Mouse (Mus musculus) mouse embryonic stem cell (cell line): ENCODE data around the gene Strc.

Source experiments
- in situ Hi-C, 2 experiments: fragments of 300-500 bp; cut with MboI; formaldehyde crosslinking; loops; 1 replicate in 1 of 2; 3 replicates in 1 of 2; pipeline ENCODE4 v1.14.3; 2019 to 2020; ENCODE audit warnings: low sequenced_read_pairs in 2 of 2, low pct_unique_long_range_greater_than_20kb in 1 of 2, mixed read lengths in 1 of 2; ENCODE audit not compliant: unreplicated experiment in 1 of 2

Strc gene

DNA sequence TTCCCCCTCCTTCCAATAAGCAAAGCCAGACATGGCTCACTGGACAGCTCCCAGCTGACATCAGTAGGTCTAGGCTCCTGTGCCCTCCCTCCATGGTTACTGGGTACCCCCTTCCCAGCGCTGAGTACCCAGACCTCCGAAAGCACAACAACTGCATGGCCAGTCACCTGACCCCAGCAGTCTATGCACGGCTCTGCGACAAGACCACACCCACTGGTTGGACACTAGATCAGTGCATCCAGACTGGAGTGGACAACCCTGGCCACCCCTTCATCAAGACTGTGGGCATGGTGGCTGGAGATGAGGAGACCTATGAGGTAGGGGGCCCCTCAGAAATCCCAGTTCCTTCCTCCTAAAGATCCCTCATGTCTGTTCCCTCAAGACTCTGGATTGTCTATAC, 27.5 kb downstream of the Strc start:
- in situ Hi-C loops = no loop called here

GRCm38 (mm10) chr2:121358381-121358780, 28.6 kb downstream of the Strc start:
- in situ Hi-C loops = no loop called here

DNA sequence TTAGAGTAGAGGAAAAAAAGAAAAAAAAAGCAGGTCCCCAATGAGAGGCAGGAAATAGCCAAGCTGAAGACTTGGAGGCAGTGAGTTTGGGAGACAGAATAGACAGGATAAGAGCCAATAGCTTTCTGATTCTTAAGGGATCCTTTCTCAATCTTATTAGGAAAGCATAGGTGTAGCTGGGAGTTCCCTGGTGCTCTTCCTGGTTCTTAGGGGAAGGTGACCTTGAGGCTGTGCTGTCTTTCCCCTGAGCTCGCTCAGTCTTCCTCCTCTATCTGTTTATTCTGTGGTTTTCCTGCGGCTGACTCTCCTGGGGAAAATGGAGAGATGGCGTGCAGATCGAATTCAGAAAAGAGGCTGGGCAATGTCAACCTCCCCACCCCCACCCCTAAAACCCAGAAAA, 29.0 kb downstream of the Strc start:
- in situ Hi-C loops = no loop called here

DNA sequence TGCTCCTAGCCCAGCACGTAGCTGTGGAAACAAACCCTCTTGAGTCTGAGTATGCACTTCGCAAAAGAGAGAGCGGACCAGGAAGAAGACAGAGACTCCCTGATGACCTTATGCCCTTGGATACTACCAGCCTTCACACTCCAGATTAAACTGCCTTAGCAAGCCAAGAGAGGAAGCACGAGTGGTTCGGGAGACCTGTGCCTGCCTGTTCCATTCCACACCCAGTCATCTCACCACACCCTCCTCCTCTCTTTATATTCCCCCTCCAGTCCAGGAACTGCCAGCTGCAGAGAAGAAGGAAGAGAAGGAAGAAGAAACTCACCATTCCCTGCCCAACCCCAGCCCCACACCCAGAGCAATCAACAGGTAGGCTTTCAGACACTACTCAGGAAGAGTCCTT, 29.5 kb downstream of the Strc start, which contains the start of gene Ckmt1:
Gene Ckmt1 (plus strand): TSS at position 221 of the 400 bp plus-strand sequence.
- in situ Hi-C loops = no loop called here

GRCm38 (mm10) chr2:121354820-121355592, 32.0 kb downstream of the Strc start, which contains the start of gene Ppip5k1:
Gene Ppip5k1, minus strand, starts transcription at chr2:121355396.
- in situ Hi-C loops = no loop called here

GRCm38 (mm10) chr2:121354378-121354777, 32.6 kb downstream of the Strc start:
- in situ Hi-C loops = no loop called here

DNA sequence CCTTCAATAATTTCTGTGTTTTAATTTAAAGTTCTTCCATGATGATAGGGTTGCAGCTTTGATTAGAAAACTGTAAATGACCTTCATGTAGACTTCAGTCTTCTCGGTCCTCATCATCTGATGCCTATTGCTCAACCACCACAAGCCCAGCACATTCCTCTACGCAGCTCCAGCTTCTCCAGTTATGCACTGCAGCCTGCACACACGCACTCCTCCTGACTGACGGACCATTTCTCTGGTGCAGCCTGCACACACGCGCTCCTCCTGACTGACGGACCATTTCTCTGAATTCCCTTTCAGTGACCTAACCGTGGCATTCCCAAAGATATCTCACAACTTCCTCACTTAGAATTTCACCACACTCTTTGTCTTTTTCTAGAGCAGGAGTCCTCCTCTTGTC, 33.8 kb downstream of the Strc start:
- in situ Hi-C loops = no loop called here

DNA sequence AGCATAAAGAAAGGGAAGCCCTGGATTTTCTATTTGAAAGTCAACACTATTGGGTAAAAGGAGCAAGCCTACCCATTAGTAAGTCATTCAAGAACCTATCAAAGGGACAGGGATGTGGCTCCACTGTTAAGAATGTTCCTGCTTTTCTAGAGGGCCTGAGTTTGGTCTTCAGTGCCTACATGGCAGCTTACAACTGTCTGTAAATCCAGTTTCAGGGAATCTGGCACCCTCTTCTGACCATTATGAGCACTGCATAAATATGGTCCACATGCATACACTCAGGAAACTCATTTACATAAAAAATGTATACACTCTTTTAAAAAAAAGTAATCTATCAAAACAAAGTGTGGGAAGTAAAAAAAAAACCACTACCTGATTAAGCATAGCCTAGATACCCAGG, 47.9 kb downstream of the Strc start:
- in situ Hi-C loops = no loop called here

- in situ Hi-C loops = no loop called here
Observed at GRCm38 (mm10) chr2:121329492-121329891, 57.5 kb downstream of the Strc start.

DNA sequence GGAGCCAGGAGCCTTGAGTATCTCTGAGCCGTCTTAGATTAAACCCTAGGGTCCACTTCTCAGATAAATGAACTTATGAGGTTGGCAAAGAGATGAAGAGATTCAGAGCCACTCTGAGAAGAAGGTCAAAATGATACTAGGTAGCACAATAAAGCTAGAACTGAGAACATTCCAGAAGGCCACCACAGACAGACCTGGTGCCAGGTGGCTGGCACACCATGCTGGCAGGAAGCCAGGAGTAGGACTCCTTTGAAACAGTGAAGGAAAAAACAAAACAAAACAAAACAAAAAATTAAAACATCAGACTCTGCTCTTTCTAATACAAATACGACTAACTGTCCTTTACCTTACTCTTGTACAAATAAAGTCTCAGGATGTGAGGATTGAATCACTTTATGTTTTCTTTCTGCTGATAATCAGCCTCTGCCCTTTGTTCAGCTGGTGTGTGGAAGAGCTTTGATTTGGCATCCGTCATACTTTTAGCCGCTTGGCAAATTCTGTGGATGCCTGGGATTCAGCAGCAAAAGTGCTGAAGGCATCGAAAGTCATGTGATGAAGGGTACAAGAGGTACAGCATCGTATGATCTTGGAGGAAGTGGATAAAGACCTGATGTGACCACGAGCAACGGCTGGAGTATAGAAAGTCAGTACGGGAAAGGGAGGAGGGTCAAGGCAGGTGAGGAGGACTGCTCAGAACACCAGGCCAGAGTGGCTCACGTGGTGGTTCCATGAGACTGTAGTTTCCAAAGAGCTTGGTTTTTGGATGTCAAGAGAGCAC, 63.1 kb downstream of the Strc start:
- in situ Hi-C loops = no loop called here

- in situ Hi-C loops = no loop called here
Observed at GRCm38 (mm10) chr2:121323041-121323440, 63.9 kb downstream of the Strc start.

GRCm38 (mm10) chr2:121316278-121316677, 70.7 kb downstream of the Strc start:
- in situ Hi-C loops = no loop called here
